Mouse (Mus musculus) granulocyte monocyte progenitor cell, adult 5-6 weeks (primary cell): ENCODE results near the gene 2810408A11Rik. TPM values are rescaled to one million over a fixed set of nuclear protein-coding genes. Genes with fewer than 3 reads are reported as not detected.
"Not testable (repeated sequence)": the region's sequence is repeated elsewhere in the genome, so short reads cannot be mapped to it uniquely, and the experiment has no call there.

Experiments used
- ATAC-seq: replicated peaks from 2 replicates; pipeline ENCODE4 v1.8.0; 2016; ENCODE audit warnings: mild to moderate bottlenecking, moderate TSS enrichment, inconsistent platforms; ENCODE audit not compliant: poor library complexity, severe bottlenecking
- total RNA-seq, 2 experiments: library from RNA; stranded (forward) in 1 of 2; stranded (reverse) in 1 of 2; fragments of 200-712, 200-1000 nt in 1 of 2; fragments of >200 nt in 1 of 2; fragmentation: Nextera tagmentation in 1 of 2; gene quantifications; 2 replicates each; pipeline ENCODE4 v1.2.3; 2014 to 2017

2810408A11Rik gene
- total RNA-seq, 2 experiments from 2014 or later, result 3.5 to 3.6 TPM

GRCm38 (mm10) chr11:69932254-69932653 lies 31.5 kb upstream of the 2810408A11Rik start:
- no peak for ATAC-seq

DNA sequence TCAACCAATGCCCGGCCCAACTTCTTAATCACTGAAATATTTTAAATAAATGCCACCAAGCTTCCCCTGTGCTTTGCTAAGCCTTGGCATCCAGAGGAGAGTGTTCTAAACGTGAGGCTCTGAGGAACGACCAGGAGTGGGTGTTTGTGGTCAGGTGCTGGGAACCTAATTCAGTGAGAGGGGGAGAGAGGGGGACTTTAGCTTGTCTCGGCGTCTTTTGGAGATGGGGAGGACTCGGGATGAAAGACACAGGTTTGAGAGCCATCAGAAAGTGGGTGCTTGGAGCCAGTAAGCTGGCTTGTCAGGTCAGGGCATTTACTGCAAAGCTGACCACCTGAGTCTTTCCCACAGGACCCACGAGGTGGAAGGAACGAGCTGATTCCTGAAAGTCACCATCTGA lies 31.0 kb upstream of the 2810408A11Rik start:
- ATAC-seq, result no peak

- ATAC-seq, result peak; percentile 93
Measured at GRCm38 (mm10) chr11:69930967-69931537, 30.3 kb upstream of the 2810408A11Rik start.

GRCm38 (mm10) chr11:69930176-69930575 lies 29.4 kb upstream of the 2810408A11Rik start:
- ATAC-seq, result not testable (repeated sequence)

DNA sequence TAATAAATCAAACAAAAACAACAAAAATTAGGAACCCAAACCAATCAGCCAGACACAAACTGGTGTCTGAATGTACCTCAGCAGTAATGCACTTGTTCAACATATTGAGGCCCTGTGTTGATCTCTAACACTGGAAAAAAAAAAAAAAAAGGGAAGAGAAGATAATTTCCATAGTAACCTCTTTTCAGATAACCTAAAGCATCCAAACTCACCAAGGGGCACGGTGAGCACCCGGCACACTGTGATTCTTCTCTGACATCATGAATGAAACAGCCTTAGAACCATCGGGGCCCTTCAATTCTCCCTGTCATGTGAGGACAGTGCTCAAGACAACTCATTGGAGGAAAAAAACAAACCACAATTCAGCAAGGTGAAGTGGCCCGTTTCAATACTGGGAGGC lies 28.9 kb upstream of the 2810408A11Rik start:
- no peak for ATAC-seq

DNA sequence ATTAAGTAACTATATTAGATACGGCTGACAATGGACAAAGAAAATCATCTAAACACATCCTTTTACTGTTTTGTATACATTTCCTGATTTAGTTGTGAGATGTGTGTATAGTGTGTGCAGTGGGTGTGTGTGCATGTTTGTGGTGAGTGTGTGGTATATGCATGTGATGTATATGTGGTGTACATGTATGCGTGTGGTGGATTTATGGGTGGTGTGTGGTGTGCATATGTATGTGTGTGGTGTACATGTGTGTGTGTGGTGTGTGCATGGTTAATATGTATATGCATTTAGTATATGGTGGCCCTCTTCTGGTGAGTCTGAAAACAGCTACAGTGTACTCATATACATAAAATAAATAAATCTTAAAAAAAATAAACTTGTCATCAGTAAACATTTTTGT lies 26.7 kb upstream of the 2810408A11Rik start:
- ATAC-seq, result no peak

DNA sequence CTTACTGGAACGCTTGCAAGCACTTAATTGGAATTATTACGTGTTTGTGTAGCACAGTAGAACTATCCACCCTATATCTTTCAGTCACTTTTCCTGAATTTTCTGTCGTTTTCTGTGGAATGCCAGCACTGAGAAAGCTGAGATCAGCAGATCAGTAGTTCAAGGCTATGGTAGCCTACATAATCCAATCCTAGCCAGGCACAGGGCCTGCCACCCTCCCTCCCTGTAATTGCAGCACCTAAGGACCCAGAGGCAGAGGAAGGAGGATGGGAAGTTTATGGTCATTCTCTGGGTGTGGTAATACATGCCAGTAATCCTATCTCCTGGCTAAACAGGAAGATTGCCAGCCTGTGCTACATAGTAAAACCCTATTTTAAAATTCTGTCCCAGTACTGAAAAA lies 22.0 kb upstream of the 2810408A11Rik start:
- no peak for ATAC-seq

GRCm38 (mm10) chr11:69922012-69922756 lies 21.4 kb upstream of the 2810408A11Rik start:
- ATAC-seq, result no peak

- ATAC-seq, result peak; percentile 71
Measured at GRCm38 (mm10) chr11:69921114-69922011, 20.6 kb upstream of the 2810408A11Rik start, which contains the start of gene Eif5a. Gene Eif5a, minus strand, starts transcription at chr11:69921958.

- ATAC-seq, result peak; percentile 2
Measured at GRCm38 (mm10) chr11:69920266-69921031, 19.7 kb upstream of the 2810408A11Rik start.

DNA sequence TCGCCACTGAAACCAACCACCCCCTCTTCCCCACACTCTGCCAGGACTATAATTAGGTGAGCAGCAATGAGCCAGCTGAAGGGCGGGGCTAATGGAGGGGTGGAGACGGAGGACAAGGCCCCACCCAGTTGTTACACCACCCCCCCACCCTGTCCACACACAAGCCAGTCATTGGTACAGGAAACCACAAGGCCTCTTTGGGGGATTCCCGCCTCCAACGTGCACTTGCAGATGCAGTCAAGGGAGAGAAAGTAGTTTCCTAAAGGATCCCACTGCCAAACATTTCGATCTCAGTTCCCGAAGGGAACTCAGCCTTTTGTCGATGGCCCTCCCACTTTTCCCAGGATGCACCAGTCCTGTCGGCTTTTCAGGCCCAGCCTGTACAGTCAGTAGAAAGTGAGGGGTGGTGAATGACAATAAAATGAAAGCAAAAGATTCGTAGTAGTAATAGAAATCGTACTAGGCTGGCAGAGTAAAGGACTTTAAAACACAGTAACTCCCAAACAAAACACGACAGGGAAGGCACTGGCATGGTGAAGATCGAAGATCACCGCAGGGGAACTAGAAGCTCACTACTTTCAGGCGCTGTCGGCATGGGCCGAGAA lies 19.0 kb upstream of the 2810408A11Rik start:
- peak; percentile 53 for ATAC-seq

DNA sequence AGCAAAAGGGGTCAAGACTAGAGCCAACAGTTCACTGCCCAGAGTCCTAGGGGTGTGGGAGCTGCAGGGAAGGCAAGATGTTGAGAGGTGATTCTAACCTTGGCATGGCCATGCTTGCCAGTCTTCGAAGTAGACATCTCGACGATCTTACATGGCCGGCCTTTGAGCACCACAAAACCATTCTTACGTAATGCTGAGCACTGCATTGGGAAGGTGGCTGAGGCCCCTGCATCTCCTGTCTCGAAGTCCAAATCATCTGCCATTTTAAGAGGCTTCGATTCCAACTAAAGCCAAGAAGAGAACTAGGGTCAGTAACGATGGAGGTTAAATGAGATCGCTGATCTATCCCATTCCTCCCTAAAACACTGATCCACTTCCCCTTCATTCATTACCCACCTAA lies 18.3 kb upstream of the 2810408A11Rik start:
- no peak for ATAC-seq

DNA sequence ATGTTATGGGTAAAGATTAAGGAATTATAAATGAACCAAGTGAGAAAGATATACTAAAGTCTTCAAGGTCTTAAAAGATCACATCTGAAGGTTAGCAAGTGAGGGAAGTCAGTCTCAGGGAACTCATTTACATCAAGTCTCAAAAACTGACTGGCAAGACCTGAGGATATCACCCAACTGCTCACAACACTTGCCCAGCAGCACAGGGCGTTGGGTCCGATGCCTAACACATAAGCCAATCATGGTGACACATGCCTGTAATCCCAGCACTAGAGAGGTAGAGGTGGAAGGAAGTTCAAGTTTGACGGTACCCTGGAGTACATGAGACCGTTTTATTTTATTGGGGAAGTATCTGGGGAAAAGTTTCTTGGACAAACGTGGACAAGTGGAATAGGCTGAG lies 17.3 kb upstream of the 2810408A11Rik start:
- ATAC-seq, result no peak

GRCm38 (mm10) chr11:69917379-69917948 lies 16.7 kb upstream of the 2810408A11Rik start:
- ATAC-seq, result no peak

DNA sequence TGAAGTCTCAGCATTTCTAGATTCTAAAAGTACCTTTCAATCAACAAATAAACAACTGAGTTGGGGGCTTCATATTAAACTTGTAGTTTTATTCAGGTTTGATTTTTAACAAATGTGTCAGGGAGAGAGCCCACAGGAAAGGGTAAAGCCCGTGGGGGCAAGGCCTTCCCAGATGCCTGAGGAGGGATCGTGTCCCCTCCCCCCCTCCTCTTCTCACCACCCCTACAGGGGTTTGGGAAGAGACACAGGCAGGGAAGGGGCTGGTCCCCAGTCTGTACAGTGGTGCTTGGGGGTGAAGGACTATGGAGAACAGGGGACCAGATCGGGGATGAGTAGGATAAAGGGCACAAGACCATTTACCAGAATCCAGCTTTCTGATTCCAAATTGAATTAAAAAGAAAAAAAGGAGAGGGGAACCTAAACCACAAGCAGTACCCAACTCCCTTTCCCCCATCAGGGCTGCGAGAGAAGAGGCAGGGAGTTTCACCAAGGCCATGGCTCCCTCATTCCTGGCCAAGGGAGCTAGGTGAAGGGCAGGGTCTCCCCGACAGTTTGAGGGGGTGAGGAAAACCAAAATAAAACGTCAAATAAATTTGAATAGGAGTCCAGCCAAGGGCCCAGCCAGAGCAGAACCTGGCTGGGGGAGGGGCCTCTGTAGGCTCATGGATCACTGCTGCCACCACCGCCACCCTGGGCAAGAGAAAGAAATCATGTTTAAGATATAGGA lies 16.0 kb upstream of the 2810408A11Rik start:
- not testable (repeated sequence) for ATAC-seq

DNA sequence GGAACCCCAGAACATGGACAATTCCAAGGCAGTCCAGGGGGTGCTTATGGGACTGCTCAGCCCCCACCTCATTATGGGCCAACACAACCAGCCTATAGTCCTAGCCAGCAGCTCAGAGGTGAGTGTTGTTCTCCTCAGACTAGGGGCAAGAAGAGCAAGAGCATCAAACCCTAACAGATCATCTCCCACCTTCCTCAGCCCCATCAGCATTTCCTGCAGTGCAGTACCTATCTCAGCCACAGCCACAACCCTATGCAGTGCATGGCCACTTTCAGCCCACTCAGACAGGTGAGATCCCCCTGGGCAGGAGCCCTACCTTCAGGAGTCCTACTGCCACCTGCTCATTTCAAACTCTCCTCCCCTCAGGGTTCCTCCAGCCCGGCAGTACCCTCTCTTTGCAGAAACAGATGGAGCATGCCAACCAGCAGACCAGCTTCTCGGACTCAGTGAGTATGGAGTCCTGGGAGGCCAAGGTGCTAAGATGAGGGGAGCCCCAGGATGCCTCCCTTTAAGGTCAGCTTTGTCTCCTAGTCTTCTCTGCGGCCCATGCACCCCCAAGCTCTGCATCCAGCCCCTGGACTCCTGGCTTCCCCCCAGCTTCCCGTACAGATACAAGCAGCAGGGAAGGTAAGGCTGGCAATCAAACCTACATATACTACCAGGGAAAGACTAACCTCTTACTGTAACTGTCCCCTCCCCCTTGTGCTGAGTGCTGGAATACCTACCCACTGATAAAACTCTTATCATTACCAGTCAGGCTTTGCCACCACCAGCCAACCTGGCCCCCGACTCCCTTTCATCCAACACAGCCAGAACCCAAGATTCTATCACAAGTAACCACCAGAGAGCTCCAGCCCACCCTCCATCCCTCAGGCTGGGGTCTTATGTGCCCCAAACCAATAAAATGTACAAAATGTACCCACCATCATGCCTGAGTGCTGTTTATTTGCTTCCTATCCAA lies 15.2 kb upstream of the 2810408A11Rik start:
- ATAC-seq, result no peak

- no peak for ATAC-seq
Measured at GRCm38 (mm10) chr11:69914917-69915430, 14.2 kb upstream of the 2810408A11Rik start.
